10 mouse cellular contexts compared by ENCODE assay signal in genomic region chr7:30309395-30310129, GRCm38 (mm10). TPM values are rescaled to one million over a fixed set of nuclear protein-coding genes. Genes with fewer than 3 reads are reported as not detected.
DNase-seq lines count a peak whose midpoint lies in the region; ATAC-seq and TF ChIP-seq lines count a peak whose summit lies in the region.
"Had no signal": no experiment of that assay in that cellular context is flagged by ENCODE, and none has a peak within 500 bp of the region (broad histone marks: within the 10 kb centered on the region; RNA-seq: fewer than 3 reads in every experiment).

No protein-coding gene starts in this region.

- no peak overlapping the region for H3ac ChIP-seq in myocyte (ENCODE audit: control insufficient read depth, insufficient read length)

- no peaks in the 10 kb centered on the region for H3K79me2 ChIP-seq in myocyte (ENCODE audit: control insufficient read depth, insufficient read depth)

- no peak for DNase-seq in kidney, adult 9 months
- DNase-seq in hindbrain, postnatal 0 days (ENCODE audit: low spot score), result no peak
- no peak for DNase-seq in left cerebral cortex, adult 9 months (ENCODE audit: low spot score in 2 of 2)
- DNase-seq in layer of hippocampus, adult 18-20 months (ENCODE audit: low spot score in 2 of 2), result no peak
- DNase-seq in ovary, postnatal 14 days (ENCODE audit: low spot score), result no peak
- DNase-seq: thymus, postnatal 25 days had no signal

- TF ChIP-seq CTCF in hindbrain, postnatal 0 days (IDR thresholded peaks at IDR 0.05; ENCODE audit: low read depth), result no peak

- WGBS in kidney, embryonic 16.5 days, result 57% methylated on average over 15 of the region's 15 CpGs
- 60% methylated on average over 15 of the region's 15 CpGs for WGBS in embryonic facial prominence, embryonic 12.5 days
- WGBS in hindbrain, postnatal 0 days, result 60% methylated on average over 15 of the region's 15 CpGs

- no peak for TF ChIP-seq POLR2A in myocyte (IDR thresholded peaks at IDR 0.05; ENCODE audit: insufficient read length, low read depth)

- H3K9ac ChIP-seq in kidney, embryonic 16.5 days (replicated peaks; ENCODE audit: low read length), result peak overlapping the region; percentile 71
- H3K9ac ChIP-seq in embryonic facial prominence, embryonic 12.5 days, result peak overlapping the region; percentile 77
- peak overlapping the region; percentile 63 for H3K9ac ChIP-seq in hindbrain, postnatal 0 days (replicated peaks; ENCODE audit: low read length)

- ATAC-seq in kidney, embryonic 16.5 days (ENCODE audit: low FRiP score, low TSS enrichment), result no peak
- ATAC-seq in embryonic facial prominence, embryonic 12.5 days (ENCODE audit: insufficient number of reproducible peaks, insufficient read depth, low FRiP score, low TSS enrichment), result no peak
- ATAC-seq in hindbrain, postnatal 0 days, result no peak

- no peaks in the 10 kb centered on the region for H3K27me3 ChIP-seq in kidney, embryonic 16.5 days (ENCODE audit: insufficient read depth, low read length)
- H3K27me3 ChIP-seq in embryonic facial prominence, embryonic 12.5 days, result no peaks in the 10 kb centered on the region
- no peaks in the 10 kb centered on the region for H3K27me3 ChIP-seq in hindbrain, postnatal 0 days (ENCODE audit: insufficient read depth, low read length)
- H3K27me3 ChIP-seq in myocyte (ENCODE audit: control insufficient read depth, insufficient read depth, insufficient read length), result no peaks in the 10 kb centered on the region

- no peaks in the 10 kb centered on the region for H3K9me3 ChIP-seq in kidney, embryonic 16.5 days (ENCODE audit: low read length)
- H3K9me3 ChIP-seq in embryonic facial prominence, embryonic 12.5 days, result no peaks in the 10 kb centered on the region
- H3K9me3 ChIP-seq in hindbrain, postnatal 0 days (ENCODE audit: low read length), result no peaks in the 10 kb centered on the region

- peaks cover 26% of the 10 kb centered on the region for H3K4me1 ChIP-seq in kidney, embryonic 16.5 days (ENCODE audit: insufficient read depth, low read length)
- peaks cover 17% of the 10 kb centered on the region for H3K4me1 ChIP-seq in embryonic facial prominence, embryonic 12.5 days
- H3K4me1 ChIP-seq in hindbrain, postnatal 0 days (ENCODE audit: insufficient read depth, low read length), result peaks cover 6% of the 10 kb centered on the region; the same call in 1 of the 2 replicates

- peak overlapping the region; percentile 17; the same call in 1 of the 2 replicates for H3K27ac ChIP-seq in kidney, embryonic 16.5 days (ENCODE audit: low read length)
- H3K27ac ChIP-seq in embryonic facial prominence, embryonic 12.5 days, result no peak overlapping the region
- 0 out of 2 replicates have a peak overlapping the region, but pooled peaks have one; percentile 33 for H3K27ac ChIP-seq in hindbrain, postnatal 0 days

- H3K36me3 ChIP-seq in kidney, embryonic 16.5 days (ENCODE audit: insufficient read depth, low read length), result peaks cover 11% of the 10 kb centered on the region
- H3K36me3 ChIP-seq in embryonic facial prominence, embryonic 12.5 days, result peaks cover 37% of the 10 kb centered on the region
- H3K36me3 ChIP-seq in hindbrain, postnatal 0 days (ENCODE audit: insufficient read depth, low read length), result peaks cover 20% of the 10 kb centered on the region
- H3K36me3 ChIP-seq in myocyte (ENCODE audit: control insufficient read depth, insufficient read depth), result no peaks in the 10 kb centered on the region

- H3K4me3 ChIP-seq in kidney, embryonic 16.5 days (ENCODE audit: low read length), result peak overlapping the region; percentile 80
- peak overlapping the region; percentile 71 for H3K4me3 ChIP-seq in embryonic facial prominence, embryonic 12.5 days
- peak overlapping the region; percentile 66 for H3K4me3 ChIP-seq in hindbrain, postnatal 0 days (ENCODE audit: low read length)
- H3K4me3 ChIP-seq in myocyte, result peak overlapping the region; percentile 59

- H3K4me2 ChIP-seq in kidney, embryonic 16.5 days (replicated peaks; ENCODE audit: low read depth, low read length), result peak overlapping the region; percentile 94
- peak overlapping the region; percentile 87 for H3K4me2 ChIP-seq in embryonic facial prominence, embryonic 12.5 days (replicated peaks)
- H3K4me2 ChIP-seq in hindbrain, postnatal 0 days (ENCODE audit: low read depth, low read length), result peak overlapping the region; percentile 96
- peak overlapping the region; percentile 83 for H3K4me2 ChIP-seq in myocyte (ENCODE audit: low read depth)

TF ChIP-seq in myocyte, 11 proteins besides CTCF, POLR2A, EP300 and RAD21:
- TF ChIP-seq TCF3 (IDR thresholded peaks at IDR 0.05; ENCODE audit: insufficient read length, low read depth), result no peak

RNA-seq across cellular contexts. Expression of gene Alkbh6, which starts 1.0 kb away (rescaled TPM):
- 106 and 107 TPM in 2 replicates for polyA plus RNA-seq in kidney, embryonic 16.5 days (2015; fragmentation: Nextera tagmentation; extraction: Ambion mirVana)
- 88.6 and 92.2 TPM in 2 replicates for polyA plus RNA-seq in embryonic facial prominence, embryonic 12.5 days (2016; fragmentation: Nextera tagmentation; extraction: Ambion mirVana)
- total RNA-seq in hindbrain, postnatal 0 days (2014; rRNA removed), result 75.4 and 116 TPM in 2 replicates
- polyA plus RNA-seq in hindbrain, postnatal 0 days (2015; fragmentation: Nextera tagmentation; extraction: Ambion mirVana), result 129 and 131 TPM in 2 replicates
- 33.9 TPM for polyA plus RNA-seq in myocyte (2012; fragmentation: generic; extraction: Trizol)
- total RNA-seq in layer of hippocampus, adult 18-20 months (2021), result 10 to 100 TPM; 55.2 to 63.0 TPM

RNA-seq across cellular contexts. Expression of gene Syne4, which starts 5.0 kb away (rescaled TPM):
- 129 and 136 TPM in 2 replicates for polyA plus RNA-seq in kidney, embryonic 16.5 days (2015; fragmentation: Nextera tagmentation; extraction: Ambion mirVana)
- polyA plus RNA-seq in embryonic facial prominence, embryonic 12.5 days (2016; fragmentation: Nextera tagmentation; extraction: Ambion mirVana), result 94.9 and 101 TPM in 2 replicates
- 13.2 and 16.5 TPM in 2 replicates for total RNA-seq in hindbrain, postnatal 0 days (2014; rRNA removed)
- 11.4 and 12.6 TPM in 2 replicates for polyA plus RNA-seq in hindbrain, postnatal 0 days (2015; fragmentation: Nextera tagmentation; extraction: Ambion mirVana)
- 1.2 TPM for polyA plus RNA-seq in myocyte (2012; fragmentation: generic; extraction: Trizol)
- total RNA-seq in layer of hippocampus, adult 18-20 months (2021), result 10 to 100 TPM; 10.5 to 10.9 TPM

RNA-seq across cellular contexts. Expression of gene E130208F15Rik, which starts 12.0 kb away (rescaled TPM):
- 2.3 and 3.7 TPM in 2 replicates for polyA plus RNA-seq in kidney, embryonic 16.5 days (2015; fragmentation: Nextera tagmentation; extraction: Ambion mirVana)
- 0.87 and 2.9 TPM in 2 replicates for polyA plus RNA-seq in embryonic facial prominence, embryonic 12.5 days (2016; fragmentation: Nextera tagmentation; extraction: Ambion mirVana)
- total RNA-seq in hindbrain, postnatal 0 days (2014; rRNA removed), result 1.8 TPM in 1 of 2 replicates, not detected in the other
- polyA plus RNA-seq in hindbrain, postnatal 0 days (2015; fragmentation: Nextera tagmentation; extraction: Ambion mirVana), result 0.79 TPM in 1 of 2 replicates, not detected in the other
- polyA plus RNA-seq in myocyte (2012; fragmentation: generic; extraction: Trizol), result 4.0 TPM
- total RNA-seq in layer of hippocampus, adult 18-20 months (2021), result under 1 TPM; 0.30 to 0.43 TPM
- polyA plus RNA-seq: inflammation-experienced regulatory T-cells, adult 6 months had no signal

RNA-seq across cellular contexts. Expression of gene Sdhaf1, which starts 14.1 kb away (rescaled TPM):
- polyA plus RNA-seq in kidney, embryonic 16.5 days (2015; fragmentation: Nextera tagmentation; extraction: Ambion mirVana), result 17.2 and 18.1 TPM in 2 replicates
- polyA plus RNA-seq in embryonic facial prominence, embryonic 12.5 days (2016; fragmentation: Nextera tagmentation; extraction: Ambion mirVana), result 21.8 and 23.4 TPM in 2 replicates
- 12.9 and 14.7 TPM in 2 replicates for total RNA-seq in hindbrain, postnatal 0 days (2014; rRNA removed)
- polyA plus RNA-seq in hindbrain, postnatal 0 days (2015; fragmentation: Nextera tagmentation; extraction: Ambion mirVana), result 17.8 and 19.3 TPM in 2 replicates
- 13.6 TPM for polyA plus RNA-seq in myocyte (2012; fragmentation: generic; extraction: Trizol)
- 1 to 10 TPM; 6.3 to 6.6 TPM for total RNA-seq in layer of hippocampus, adult 18-20 months (2021)

RNA-seq across cellular contexts. Expression of gene Clip3, which starts 18.0 kb away (rescaled TPM):
- 27.2 and 45.3 TPM in 2 replicates for polyA plus RNA-seq in kidney, embryonic 16.5 days (2015; fragmentation: Nextera tagmentation; extraction: Ambion mirVana)
- polyA plus RNA-seq in embryonic facial prominence, embryonic 12.5 days (2016; fragmentation: Nextera tagmentation; extraction: Ambion mirVana), result 54.0 and 55.1 TPM in 2 replicates
- 144 and 172 TPM in 2 replicates for total RNA-seq in hindbrain, postnatal 0 days (2014; rRNA removed)
- 106 and 118 TPM in 2 replicates for polyA plus RNA-seq in hindbrain, postnatal 0 days (2015; fragmentation: Nextera tagmentation; extraction: Ambion mirVana)
- 19.4 TPM for polyA plus RNA-seq in myocyte (2012; fragmentation: generic; extraction: Trizol)
- 100 to 1,000 TPM; 461 to 466 TPM for total RNA-seq in layer of hippocampus, adult 18-20 months (2021)
